Mouse (Mus musculus): ENCODE data around the gene Ccdc144b. TPM values are rescaled to one million over a fixed set of nuclear protein-coding genes. Genes with fewer than 3 reads are reported as not detected.

Gene Ccdc144b
- polyA plus RNA-seq, 1 experiment from 2014 or later = not detected

- Histone ChIP-seq H3K27me3 (ENCODE audit: control insufficient read depth, insufficient read depth, low read length) (no peaks in the 10 kb centered on the region), H3K4me1 (replicated peaks; ENCODE audit: control insufficient read depth, insufficient read depth, low read length) (no peaks in the 10 kb centered on the region), H3K4me3 (ENCODE audit: low read depth, low read length) (no peak overlapping the region), H3K4me2 (replicated peaks; ENCODE audit: low read depth, low read length) (no peak overlapping the region), H3K9ac (ENCODE audit: low read depth, low read length) (no peak overlapping the region), H3K36me3 (ENCODE audit: control insufficient read depth, insufficient read depth, low read length) (no peaks in the 10 kb centered on the region), H3K9me3 (ENCODE audit: control insufficient read depth, low read length) (no peaks in the 10 kb centered on the region), H3K27ac (ENCODE audit: low read depth, low read length) (no peak overlapping the region)
- DNase-seq (ENCODE audit: low spot score) (peak; percentile 75), ATAC-seq (ENCODE audit: low FRiP score) (no peak)
- WGBS = 34% methylated on average over 8 of the region's 8 CpGs
Measured at GRCm38 (mm10) chr3:36060096-36060850, 6.9 kb upstream of the Ccdc144b start.

GRCm38 (mm10) chr3:36049106-36049505 is 4.2 kb downstream of the Ccdc144b start:
- Histone ChIP-seq H3K4me1 (replicated peaks; ENCODE audit: control insufficient read depth, insufficient read depth, low read length) (no peaks in the 10 kb centered on the region), H3K27me3 (ENCODE audit: control insufficient read depth, insufficient read depth, low read length) (no peaks in the 10 kb centered on the region), H3K9me3 (ENCODE audit: control insufficient read depth, low read length) (no peaks in the 10 kb centered on the region), H3K4me3 (ENCODE audit: low read depth, low read length) (no peak overlapping the region), H3K36me3 (ENCODE audit: control insufficient read depth, insufficient read depth, low read length) (no peaks in the 10 kb centered on the region), H3K9ac (ENCODE audit: low read depth, low read length) (no peak overlapping the region), H3K4me2 (replicated peaks; ENCODE audit: low read depth, low read length) (no peak overlapping the region), H3K27ac (ENCODE audit: low read depth, low read length) (no peak overlapping the region)
- no peak for DNase-seq (ENCODE audit: low spot score)
- 83% methylated on average over 1 of the region's 1 CpGs for WGBS
- ATAC-seq (ENCODE audit: low FRiP score) = no peak

- no peak overlapping the region for H3K4me3 ChIP-seq (ENCODE audit: low read depth, low read length)
- H3K27me3 ChIP-seq (ENCODE audit: control insufficient read depth, insufficient read depth, low read length) = no peaks in the 10 kb centered on the region
- H3K4me2 ChIP-seq (replicated peaks; ENCODE audit: low read depth, low read length) = no peak overlapping the region
- ATAC-seq (ENCODE audit: low FRiP score) (no peak), DNase-seq (ENCODE audit: low spot score) (no peak)
- no peak overlapping the region for H3K27ac ChIP-seq (ENCODE audit: low read depth, low read length)
- H3K9ac ChIP-seq (ENCODE audit: low read depth, low read length) = no peak overlapping the region
- no peaks in the 10 kb centered on the region for H3K36me3 ChIP-seq (ENCODE audit: control insufficient read depth, insufficient read depth, low read length)
- 82% methylated on average over 4 of the region's 4 CpGs for WGBS
- no peaks in the 10 kb centered on the region for H3K4me1 ChIP-seq (replicated peaks; ENCODE audit: control insufficient read depth, insufficient read depth, low read length)
- no peaks in the 10 kb centered on the region for H3K9me3 ChIP-seq (ENCODE audit: control insufficient read depth, low read length)
Measured at GRCm38 (mm10) chr3:36045086-36045485, 8.3 kb downstream of the Ccdc144b start.

GRCm38 (mm10) chr3:36044520-36044919 is 8.8 kb downstream of the Ccdc144b start:
- H3K4me1 ChIP-seq (replicated peaks; ENCODE audit: control insufficient read depth, insufficient read depth, low read length) = no peaks in the 10 kb centered on the region
- no peak for DNase-seq (ENCODE audit: low spot score)
- no peak overlapping the region for H3K4me2 ChIP-seq (replicated peaks; ENCODE audit: low read depth, low read length)
- no peaks in the 10 kb centered on the region for H3K9me3 ChIP-seq (ENCODE audit: control insufficient read depth, low read length)
- no peak for ATAC-seq (ENCODE audit: low FRiP score)
- no peaks in the 10 kb centered on the region for H3K27me3 ChIP-seq (ENCODE audit: control insufficient read depth, insufficient read depth, low read length)
- no peaks in the 10 kb centered on the region for H3K36me3 ChIP-seq (ENCODE audit: control insufficient read depth, insufficient read depth, low read length)
- H3K27ac ChIP-seq (ENCODE audit: low read depth, low read length) = no peak overlapping the region
- no peak overlapping the region for H3K9ac ChIP-seq (ENCODE audit: low read depth, low read length)
- H3K4me3 ChIP-seq (ENCODE audit: low read depth, low read length) = no peak overlapping the region

DNA sequence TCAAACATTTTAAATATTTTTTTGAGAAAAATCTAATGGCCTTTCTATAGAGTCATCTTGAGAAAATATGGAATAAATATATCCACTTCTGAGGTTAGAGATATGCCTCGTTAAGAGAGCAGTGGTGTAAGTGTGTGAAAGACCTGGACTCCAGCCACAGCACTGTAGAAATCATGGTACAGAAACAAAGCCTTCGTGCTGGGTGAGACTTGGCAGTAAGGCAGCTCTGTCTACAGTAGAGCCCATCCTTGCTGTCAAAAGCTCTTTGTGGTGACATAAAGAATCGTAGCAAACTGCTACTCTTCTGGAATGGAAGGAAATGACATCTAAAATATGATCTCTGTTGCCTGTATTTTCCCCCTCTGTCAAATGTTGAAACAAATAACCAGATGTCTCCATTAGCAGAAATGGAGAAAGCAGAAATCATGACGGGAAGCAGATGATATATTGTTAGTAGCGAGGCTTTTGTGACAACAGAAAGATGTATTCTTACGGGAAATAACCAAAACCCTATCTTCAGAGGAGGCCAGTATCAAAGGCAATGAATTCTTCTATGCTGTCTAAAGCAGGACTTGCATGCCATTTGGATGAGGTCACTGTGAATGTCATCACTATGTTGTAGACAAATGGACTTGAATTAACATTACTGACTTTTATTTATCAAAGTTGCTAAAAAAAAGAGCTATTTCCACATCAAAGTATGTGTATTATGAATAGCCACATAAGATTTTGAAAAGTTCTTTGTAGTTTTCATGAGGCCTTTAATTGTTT is 21.4 kb downstream of the Ccdc144b start:
- no peak overlapping the region for H3K4me3 ChIP-seq (ENCODE audit: low read depth, low read length)
- DNase-seq (ENCODE audit: low spot score) (no peak), ATAC-seq (ENCODE audit: low FRiP score) (no peak)
- no peaks in the 10 kb centered on the region for H3K36me3 ChIP-seq (ENCODE audit: control insufficient read depth, insufficient read depth, low read length)
- H3K4me1 ChIP-seq (replicated peaks; ENCODE audit: control insufficient read depth, insufficient read depth, low read length) = no peaks in the 10 kb centered on the region
- H3K4me2 ChIP-seq (replicated peaks; ENCODE audit: low read depth, low read length) = no peak overlapping the region
- no peaks in the 10 kb centered on the region for H3K27me3 ChIP-seq (ENCODE audit: control insufficient read depth, insufficient read depth, low read length)
- H3K9me3 ChIP-seq (ENCODE audit: control insufficient read depth, low read length) = no peaks in the 10 kb centered on the region
- WGBS = 81% methylated on average over 6 of the region's 6 CpGs
- no peak overlapping the region for H3K9ac ChIP-seq (ENCODE audit: low read depth, low read length)
- H3K27ac ChIP-seq (ENCODE audit: low read depth, low read length) = no peak overlapping the region

GRCm38 (mm10) chr3:36029993-36030392 is 23.4 kb downstream of the Ccdc144b start:
- Histone ChIP-seq H3K27me3 (ENCODE audit: control insufficient read depth, insufficient read depth, low read length) (no peaks in the 10 kb centered on the region), H3K4me2 (replicated peaks; ENCODE audit: low read depth, low read length) (no peak overlapping the region), H3K9me3 (ENCODE audit: control insufficient read depth, low read length) (no peaks in the 10 kb centered on the region), H3K9ac (ENCODE audit: low read depth, low read length) (no peak overlapping the region), H3K27ac (ENCODE audit: low read depth, low read length) (no peak overlapping the region), H3K36me3 (ENCODE audit: control insufficient read depth, insufficient read depth, low read length) (no peaks in the 10 kb centered on the region), H3K4me1 (replicated peaks; ENCODE audit: control insufficient read depth, insufficient read depth, low read length) (no peaks in the 10 kb centered on the region), H3K4me3 (ENCODE audit: low read depth, low read length) (no peak overlapping the region)
- ATAC-seq (ENCODE audit: low FRiP score) = no peak
- DNase-seq (ENCODE audit: low spot score) = no peak
- WGBS = 87% methylated on average over 4 of the region's 4 CpGs

DNA sequence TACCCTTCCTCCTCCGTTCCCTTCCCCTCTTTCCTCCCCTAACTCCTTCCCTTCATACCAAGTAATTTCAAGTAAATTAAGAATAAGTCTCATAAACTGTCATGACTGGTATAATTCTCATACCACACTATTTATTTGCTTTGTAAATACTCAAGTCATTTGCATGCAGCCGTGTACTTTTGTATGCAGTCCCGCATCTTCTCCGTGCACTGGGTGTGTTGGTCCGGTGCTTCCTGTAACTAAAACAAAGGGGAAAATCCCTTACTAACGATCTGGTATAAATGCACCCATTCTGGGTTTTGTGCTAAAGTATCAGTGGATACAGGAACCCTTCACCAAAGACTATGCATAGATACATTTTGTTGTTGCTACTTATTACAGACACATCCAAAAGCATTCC is 27.6 kb downstream of the Ccdc144b start:
- ATAC-seq (ENCODE audit: low FRiP score) (no peak), DNase-seq (ENCODE audit: low spot score) (no peak)
- Histone ChIP-seq H3K4me3 (ENCODE audit: low read depth, low read length) (no peak overlapping the region), H3K9me3 (ENCODE audit: control insufficient read depth, low read length) (no peaks in the 10 kb centered on the region), H3K4me1 (replicated peaks; ENCODE audit: control insufficient read depth, insufficient read depth, low read length) (no peaks in the 10 kb centered on the region), H3K4me2 (replicated peaks; ENCODE audit: low read depth, low read length) (no peak overlapping the region), H3K27me3 (ENCODE audit: control insufficient read depth, insufficient read depth, low read length) (no peaks in the 10 kb centered on the region), H3K9ac (ENCODE audit: low read depth, low read length) (no peak overlapping the region), H3K36me3 (ENCODE audit: control insufficient read depth, insufficient read depth, low read length) (no peaks in the 10 kb centered on the region), H3K27ac (ENCODE audit: low read depth, low read length) (no peak overlapping the region)
- 91% methylated on average over 6 of the region's 6 CpGs for WGBS

GRCm38 (mm10) chr3:36011239-36011638 is 42.1 kb downstream of the Ccdc144b start:
- no peak for DNase-seq (ENCODE audit: low spot score)
- no peak for ATAC-seq (ENCODE audit: low FRiP score)
- no peak overlapping the region for H3K4me2 ChIP-seq (replicated peaks; ENCODE audit: low read depth, low read length)
- H3K27ac ChIP-seq (ENCODE audit: low read depth, low read length) = no peak overlapping the region
- no peaks in the 10 kb centered on the region for H3K4me1 ChIP-seq (replicated peaks; ENCODE audit: control insufficient read depth, insufficient read depth, low read length)
- WGBS = 71% methylated on average over 3 of the region's 3 CpGs
- no peaks in the 10 kb centered on the region for H3K36me3 ChIP-seq (ENCODE audit: control insufficient read depth, insufficient read depth, low read length)
- H3K4me3 ChIP-seq (ENCODE audit: low read depth, low read length) = no peak overlapping the region
- no peaks in the 10 kb centered on the region for H3K27me3 ChIP-seq (ENCODE audit: control insufficient read depth, insufficient read depth, low read length)
- no peak overlapping the region for H3K9ac ChIP-seq (ENCODE audit: low read depth, low read length)
- no peaks in the 10 kb centered on the region for H3K9me3 ChIP-seq (ENCODE audit: control insufficient read depth, low read length)
